Mouse (Mus musculus): ENCODE data around the gene Lcorl.

The Lcorl gene

DNA sequence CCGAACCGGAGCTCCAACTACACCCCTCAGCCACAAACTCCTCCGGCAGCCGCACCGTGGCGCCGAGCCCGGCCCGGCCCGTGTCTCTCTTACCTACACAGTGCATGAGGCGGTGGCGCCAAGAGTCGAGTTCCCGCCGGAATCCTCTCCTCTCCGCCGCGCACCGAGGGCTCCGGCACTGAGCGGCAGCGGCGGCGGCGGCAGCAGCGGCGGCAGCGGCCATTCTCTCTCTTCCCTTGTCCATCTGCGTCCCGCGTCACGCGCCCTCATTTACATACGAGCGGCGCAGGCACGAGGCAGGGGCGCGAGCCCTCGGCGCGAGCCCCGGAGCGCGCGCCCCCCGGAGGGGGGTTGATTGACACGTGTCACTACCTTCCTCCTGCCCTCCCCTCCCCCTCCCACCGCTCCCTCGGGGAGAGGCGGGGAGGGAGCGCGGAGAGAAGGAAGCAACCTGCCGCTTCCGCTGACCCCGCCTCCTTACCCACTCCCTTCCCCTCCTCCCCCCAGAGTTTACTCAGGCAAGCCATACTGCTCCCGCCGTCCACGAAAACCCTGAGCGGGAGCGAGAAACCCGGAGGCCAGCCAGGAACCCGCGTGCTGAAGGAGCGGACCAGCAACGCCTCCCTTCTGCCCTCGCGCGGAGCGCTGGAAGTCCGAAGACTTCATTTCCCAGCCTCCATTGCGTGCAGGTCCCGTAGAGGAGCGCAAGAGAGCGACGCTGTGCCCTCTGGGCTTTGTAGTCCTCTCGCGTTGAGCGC, at the start of gene Lcorl:
TSS of gene Lcorl (minus strand) at position 362 of the 758 bp plus-strand sequence.
- DNase-seq: peak; percentile 98

DNA sequence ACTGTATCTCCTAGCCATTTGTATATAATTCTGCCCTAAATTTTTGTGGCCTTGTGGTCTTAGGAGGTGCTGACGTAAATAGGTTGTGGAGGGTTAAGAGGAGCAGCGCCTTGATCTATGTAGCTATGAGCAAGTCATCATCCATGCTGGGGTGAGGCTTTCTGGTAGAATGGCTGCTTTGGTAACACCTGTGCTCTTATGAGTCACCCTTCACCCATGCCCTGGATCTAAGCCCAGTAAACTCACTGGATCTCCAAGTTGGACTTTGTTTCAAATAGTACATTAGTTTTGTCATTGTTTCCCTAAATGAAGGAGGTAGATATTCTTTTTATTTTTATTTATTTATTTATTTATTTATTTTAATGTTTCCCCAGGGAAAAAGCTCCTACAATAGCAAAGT, 47.3 kb upstream of the Lcorl start:
- no peak for DNase-seq

DNA sequence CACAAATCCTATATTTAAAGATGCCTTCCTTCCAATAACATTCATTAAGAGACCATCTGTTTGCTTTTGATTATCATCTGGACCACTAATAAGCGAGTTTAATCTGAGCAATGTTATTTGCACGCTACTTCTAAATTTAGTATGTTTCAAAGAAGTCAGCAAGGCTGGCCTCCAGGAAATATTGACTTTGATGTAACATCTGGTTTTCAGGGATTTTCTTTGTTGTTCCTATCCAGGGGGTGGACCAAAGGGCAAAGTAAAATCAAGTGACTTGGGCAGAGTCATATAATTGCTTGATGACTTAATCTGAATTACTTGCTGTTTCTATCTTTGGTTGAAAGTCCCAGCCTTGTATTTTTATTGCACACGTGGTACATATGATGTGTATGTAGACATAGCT, 45.8 kb upstream of the Lcorl start:
- DNase-seq: no peak

DNA sequence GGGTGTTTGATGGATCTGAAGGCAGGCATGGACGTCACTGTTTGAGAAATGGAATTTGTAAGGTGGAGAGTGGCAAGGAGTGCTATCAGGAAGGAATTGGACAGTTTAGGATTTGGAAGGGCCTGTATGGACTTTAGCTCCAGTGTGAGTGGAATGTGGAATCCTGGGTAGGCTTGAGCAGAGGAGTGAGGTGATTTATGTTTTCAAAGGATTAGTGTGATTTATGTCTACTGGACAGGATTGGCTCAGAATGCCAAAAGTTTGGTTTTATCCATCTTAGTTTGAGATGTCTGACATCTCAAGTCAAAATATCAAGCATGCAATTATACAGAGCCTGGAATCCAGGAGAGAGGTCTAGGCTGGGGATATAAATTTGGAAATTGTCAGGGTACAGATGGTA, 37.9 kb upstream of the Lcorl start:
- DNase-seq: no peak

DNA sequence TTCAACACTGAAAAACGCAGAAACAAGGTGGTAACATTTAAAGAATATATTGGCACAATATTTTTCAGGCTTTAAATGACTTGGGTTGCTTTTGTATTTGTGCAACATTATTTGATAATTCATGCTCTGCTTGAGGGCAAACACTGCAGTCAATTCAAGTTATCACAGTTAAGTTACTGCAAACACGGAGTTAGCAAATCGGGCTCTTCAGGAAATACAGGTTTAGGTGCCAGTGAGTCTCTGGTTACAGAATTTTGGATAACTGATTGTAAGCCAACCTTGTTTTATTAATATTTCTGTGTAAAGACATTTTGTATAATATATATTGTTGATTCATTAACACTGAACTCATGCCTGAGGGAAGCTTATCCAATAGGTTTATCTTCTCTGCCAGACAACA, 36.3 kb upstream of the Lcorl start:
- no peak for DNase-seq

DNA sequence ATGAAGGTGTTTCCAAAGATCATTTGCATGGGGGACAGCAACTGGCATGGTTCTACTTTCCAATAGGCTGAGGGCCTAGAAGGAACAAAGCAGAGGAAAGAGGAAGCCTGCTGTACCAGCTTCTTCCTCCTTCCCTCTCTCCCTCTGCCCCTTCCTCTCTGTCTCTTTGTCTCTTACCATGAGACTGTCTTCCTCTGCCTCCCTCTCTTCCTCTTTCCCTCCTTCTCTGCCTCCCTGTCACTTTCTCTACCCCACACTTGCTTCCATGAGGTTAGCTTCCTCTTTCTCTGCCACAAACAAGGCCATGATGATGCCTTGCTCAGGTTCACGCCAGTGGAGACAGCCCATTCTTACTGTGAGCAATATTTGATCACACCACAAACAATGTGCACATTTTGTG, 18.9 kb upstream of the Lcorl start:
- no peak for DNase-seq

DNA sequence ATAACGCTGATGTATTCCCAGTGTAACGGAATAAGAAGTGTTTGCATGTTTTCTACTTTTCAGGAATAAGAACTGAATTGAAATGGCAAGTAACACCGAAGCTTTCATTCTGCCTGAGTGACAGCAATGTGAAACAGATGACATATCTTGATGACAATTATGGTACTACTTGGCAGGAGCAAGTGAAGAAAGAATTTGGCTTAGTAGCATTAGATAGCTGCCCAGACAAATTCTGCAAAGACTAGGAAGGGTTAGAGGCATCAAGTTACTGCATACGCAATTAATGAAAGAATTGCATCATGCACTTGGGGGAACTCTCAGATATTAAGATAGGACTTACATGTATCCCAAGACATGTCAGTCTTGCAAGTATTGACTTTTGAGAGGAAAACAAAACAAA, 18.1 kb upstream of the Lcorl start:
- DNase-seq: no peak

DNA sequence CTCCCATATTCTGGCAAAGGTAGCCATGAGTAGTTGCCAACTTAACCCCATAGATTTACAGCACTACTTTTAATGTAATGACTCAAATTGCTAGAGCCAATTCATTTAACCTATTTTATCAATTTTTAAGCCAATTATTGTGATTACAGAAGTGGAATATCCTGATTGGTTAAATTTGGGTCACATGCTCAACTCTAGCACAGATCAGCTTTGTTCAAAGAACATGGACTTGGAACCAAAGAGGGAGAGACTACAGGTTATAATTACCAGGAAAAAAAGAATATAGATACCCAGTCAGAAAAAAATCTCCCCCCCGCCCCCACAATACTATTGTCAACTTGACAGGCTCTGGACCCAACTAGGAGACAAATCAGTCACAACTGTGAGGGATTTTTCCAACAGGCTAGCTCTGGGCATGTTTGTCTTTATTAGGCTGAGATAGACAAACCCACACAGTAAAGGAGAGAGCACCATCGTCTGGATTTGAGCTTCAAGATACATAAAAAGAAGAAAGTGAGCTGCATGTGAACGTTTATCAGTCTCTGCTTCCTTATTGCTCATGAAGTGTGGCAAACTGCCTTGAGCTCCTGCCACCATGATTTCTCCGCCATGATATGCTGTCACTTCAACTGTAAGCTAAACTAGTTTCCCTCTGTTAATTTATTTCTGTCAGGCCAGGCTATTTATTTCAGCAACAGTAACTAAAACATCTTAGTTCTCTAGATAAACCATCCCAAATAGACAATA, 17.0 kb upstream of the Lcorl start:
- DNase-seq: no peak

DNA sequence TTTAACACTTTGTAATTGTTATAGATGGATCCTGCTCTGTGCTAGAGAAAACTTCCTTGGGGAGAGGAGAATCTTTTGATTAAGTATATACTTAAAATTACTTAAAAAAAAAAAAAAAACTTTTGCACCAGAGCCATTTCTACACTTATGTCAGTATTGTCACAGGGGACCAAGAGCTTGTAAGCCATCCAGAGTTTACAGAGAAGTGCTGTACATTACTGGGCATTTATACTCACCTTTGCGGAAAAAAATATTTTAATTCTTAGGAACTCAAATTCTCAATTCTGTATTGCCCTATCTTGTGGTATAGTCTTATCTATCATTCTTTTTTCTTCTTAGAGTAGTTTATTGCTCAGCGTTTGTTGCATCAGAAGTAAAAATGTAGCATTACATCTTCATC, 953 bp upstream of the Lcorl start:
- no peak for DNase-seq

DNA sequence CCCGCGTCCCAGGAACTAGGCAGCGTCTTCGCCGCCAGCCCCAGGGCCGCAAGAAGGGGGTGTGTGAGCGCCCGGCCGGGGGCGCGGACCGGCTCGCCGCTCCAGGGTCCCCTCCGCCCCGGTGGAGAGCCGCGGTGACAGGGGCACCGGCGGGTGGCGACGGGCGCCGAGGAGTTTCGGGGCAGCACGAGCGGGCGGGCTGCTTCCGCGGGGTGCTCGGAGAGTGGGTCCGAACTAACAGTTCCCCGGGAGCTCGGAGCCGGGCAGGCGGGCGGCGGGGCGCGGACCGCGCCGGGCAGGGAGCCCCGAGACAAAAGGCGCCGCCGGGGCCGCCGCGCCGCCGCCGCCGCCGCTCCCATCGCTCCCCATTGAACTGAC, 550 bp downstream of the Lcorl start:
- peak in 1 of 2 experiments; percentile 65 for DNase-seq

DNA sequence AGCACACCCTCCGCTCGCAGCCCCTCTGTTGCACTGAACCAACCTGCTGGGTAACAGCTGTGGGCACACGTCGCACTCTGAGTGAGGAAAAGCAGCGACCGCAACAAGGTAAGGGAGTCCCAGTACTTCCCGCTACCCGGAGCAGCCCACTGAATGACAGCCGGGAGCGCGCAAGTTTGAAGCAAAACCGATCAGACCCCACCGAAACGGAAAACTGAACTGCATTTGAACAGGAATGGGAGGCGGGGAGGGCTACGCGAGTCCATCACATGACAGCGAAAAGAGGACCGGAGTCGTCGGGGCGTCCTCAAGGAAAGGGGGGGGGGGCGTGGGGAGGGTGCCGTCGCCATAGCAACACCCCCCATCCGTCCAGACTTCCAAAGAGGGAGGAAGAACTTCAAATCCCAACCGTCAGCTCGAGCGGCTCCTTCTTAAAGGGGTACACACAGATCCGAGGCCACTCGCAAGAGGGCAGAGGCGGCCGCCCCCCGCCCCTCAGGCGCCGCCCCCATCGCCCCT, 1.1 kb downstream of the Lcorl start:
- peak; percentile 81 for DNase-seq

DNA sequence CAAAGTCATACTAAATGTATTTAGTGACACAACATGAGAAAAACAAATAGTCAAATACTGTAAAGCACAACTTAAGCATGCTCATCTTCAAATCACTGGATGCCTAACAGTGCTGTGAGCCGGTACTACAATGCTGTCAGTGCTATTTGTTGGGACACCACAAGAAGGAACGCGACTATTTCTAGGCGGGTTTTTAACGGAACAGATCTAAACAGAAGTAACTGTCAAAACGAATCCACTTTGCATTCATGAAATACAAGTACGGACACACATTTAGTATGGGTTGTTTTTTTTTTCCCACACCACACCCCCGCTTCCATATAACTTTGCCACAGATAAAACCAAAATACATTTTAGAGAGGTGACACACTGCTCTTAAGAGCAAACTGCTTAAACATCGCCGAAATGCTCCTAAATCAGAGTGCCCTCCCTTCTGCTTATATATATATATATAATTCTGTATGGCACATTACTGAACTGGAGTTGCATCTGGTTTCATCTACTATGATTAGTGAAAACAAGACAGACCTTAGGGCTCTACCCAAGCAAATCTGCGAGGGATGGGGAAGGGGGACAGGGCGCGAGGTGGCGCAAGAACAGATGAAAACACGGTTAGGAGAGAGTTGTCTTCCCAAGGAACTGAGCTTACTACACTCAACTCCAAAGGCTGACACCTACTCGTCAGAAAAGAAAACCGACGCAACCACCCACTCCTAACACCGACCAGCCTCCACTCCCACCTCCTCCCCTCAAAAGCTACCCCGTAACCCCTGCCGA, 1.7 kb downstream of the Lcorl start:
- peak; percentile 74 to 77 for DNase-seq

DNA sequence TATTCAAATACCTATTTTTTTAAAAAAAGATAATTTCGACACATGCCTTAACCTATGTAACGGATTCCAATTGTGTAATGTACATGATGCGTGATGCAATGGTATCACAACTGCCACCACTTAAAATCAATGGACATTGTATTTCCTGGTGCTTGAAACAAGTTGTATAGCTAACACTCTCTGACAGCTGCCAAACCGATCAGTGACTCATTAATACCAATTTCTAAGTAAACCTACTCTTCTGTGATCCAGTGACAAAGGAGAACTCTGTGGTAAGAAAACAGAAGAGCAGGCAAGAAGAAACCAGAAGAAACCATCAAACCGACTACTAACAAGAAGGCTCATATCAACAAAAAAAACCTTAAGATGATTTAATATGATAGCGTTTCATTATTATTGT, 12.7 kb downstream of the Lcorl start:
- DNase-seq: no peak

DNA sequence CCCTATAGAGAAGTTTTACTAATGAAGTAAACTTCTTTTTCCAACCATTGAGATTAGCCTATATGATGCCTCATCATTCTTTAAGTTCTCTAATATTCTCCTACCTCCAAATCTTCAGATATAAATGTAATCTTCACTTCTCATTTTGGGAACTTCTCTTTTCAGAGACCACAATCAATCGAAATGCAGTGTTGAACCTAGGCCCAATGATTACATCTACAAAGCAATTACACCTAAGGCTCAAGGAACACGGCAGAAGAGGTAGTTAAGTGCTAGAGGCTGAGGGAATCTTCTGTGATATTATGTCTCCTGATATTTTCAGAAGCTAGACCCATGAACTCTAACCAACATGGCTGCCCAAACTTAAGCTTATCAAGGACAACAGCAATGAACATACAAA, 22.3 kb downstream of the Lcorl start:
- DNase-seq: no peak

DNA sequence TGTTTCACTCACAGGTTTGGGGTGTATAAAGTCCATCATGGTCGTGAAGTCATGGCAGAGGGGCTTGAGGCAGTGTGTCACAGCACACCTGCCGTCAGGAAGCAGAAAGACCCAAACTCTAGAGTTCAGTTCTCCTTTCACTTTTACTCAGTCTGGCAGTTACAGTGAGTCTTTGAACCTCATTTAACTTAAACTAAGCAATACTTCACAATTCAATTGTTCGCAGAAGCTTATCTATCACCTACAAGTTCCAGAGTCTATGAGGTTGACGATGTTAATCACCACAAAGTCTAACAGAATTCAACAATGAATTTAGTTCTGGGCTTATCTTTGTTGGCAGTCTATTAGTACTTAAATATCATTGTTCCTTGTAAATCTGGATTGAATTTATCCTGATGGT, 45.9 kb downstream of the Lcorl start:
- DNase-seq: no peak

DNA sequence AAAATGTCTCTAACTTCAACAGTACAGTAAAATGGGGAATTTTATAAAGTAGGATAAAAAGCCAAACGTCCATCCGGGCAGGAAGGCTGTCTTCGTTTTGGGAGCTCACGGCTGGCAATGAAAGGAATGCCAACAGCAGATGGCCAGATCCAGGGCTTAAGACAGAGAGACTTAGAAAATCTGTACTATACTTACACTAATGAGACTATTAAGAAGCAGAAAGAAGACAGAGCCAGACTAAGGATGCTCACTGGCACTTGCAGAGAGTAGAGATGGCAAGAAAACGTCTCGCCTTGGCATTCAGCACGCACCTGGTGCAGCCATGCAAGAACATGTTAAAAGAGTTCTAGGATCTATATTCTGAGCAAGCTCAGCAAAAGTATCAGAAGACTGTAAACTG, 65.6 kb downstream of the Lcorl start:
- DNase-seq: peak; percentile 20 to 38

DNA sequence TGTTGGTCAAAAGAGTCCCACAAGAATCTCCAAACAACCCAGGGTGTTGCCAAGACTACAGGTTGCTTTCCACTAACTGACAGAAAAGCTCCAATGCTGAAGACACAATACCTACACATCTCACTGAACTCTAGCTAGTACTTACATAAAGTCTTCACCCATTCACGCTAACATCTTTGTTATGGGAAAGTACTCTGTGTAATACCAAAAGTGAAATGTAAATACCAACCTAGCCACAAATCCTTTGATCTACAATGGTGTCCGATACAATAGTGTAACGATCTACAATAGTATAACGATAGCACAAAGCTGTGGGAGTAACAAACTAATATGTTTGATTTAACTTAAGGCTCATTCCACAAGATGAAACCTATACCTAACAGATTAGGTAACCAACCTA, 67.2 kb downstream of the Lcorl start:
- no peak for DNase-seq

DNA sequence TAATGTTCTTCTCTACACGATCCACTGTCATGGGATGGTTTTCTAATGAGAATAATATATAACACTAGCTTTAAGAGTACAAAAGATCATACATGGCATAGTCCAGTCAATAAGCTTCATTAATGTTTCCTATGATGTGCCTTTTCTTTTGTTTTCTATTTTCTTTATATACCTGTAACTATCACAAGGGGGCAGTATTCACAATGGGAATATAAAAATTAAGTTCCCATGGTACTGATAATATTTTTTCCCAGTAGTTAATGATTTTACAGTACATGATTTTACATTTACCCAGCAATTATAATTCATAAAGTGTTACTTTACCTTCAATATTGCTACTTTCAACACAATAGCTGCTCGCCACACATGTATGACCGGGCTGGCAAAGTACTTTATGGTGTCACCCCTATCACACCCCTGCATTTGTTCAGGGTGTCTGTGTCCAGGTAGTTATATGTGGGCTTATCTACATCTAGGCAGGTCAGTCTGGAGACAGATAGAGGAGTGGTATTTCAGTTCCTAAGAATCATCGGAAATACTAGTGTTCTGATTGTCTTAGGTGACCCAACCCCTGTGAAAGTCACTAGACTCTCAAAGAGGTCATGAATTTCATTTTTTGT, 99.8 kb downstream of the Lcorl start:
- peak in 1 of 2 experiments; percentile 19 for DNase-seq

DNA sequence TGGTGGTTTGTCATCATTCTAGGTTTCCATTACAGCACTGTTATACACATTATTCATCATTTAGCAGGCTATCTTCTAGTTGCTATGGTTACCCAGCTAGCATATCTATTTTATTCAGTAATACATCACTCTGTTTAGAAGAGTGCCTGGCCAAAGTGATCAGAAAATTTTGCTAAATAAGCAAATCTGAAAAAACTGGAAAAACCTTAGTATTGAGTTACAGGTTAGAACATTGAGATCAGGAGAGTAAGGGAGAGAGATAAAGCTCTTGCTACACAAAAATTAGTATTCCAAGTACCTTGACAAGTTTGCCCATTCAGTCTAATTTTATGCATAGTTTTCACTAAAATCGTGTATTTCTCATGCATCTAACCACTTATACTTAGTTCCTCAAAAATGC, 119.5 kb downstream of the Lcorl start:
- DNase-seq: no peak

DNA sequence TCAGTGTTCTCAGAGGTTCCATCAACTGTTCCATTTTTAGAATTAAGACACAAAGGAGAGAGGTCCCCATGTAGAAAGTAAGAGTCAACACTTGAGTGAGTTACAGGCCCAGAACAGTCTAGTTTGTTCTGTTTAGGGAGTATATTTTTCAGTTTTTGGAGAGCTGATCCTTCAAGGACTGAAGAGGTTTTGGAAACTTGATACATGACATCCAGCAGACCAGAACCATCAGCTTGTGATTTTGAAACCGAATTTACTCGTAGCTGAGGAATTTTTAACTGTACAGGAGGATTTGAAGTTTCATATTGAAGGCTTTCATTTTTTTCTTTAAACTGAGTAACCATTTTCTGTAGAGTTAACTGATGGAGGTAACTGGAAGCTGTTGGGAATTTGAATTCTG, 123.7 kb downstream of the Lcorl start:
- DNase-seq: no peak

DNA sequence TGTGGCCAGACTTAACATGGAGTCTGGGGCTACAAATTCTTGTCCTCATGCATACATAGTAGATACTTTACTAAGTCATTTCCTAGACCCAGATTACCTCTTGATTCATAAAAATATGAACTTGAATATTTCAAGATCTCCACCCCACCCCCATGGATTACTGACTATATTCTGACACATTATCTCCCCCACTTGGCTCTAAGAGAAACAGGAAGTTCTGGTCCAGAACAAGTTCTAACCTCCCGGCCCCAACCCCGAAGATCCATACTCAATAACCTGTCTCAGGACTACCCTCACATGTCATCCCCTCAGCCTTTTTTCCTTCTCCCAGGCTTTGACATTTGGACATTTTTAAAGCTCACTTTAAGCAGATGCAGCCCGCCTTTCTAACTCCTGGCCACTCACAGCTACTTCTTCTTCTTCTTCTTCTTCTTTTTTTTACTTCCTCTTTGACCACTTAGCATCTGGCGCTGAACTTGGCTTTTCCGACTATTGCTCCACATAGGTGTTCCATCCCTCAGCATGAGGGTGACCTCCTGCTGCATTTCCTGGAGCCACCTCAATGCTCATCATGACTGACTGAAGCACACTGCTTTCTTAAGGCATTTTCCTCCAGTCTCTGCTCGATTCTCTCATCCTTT, 138.4 kb downstream of the Lcorl start:
- DNase-seq: no peak

DNA sequence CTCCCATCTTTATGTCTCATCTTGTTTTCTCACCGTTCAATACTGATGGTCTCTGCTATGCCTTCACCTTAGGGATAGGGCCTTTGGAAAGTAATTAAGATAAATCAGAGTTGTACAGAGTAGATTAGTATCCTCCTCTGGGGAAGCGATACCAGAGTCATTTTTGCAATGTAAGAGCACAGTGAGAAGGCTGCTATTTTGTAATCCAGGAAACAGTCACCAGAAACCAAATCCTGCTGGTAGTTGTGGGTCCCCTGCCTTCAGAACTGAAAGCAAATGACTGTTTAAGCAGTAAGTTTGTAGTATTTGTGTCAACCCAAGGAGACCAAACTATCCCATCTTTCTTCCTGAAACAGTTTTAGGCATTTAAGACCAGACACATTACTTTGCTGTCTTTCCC, 147.8 kb downstream of the Lcorl start:
- DNase-seq: no peak

DNA sequence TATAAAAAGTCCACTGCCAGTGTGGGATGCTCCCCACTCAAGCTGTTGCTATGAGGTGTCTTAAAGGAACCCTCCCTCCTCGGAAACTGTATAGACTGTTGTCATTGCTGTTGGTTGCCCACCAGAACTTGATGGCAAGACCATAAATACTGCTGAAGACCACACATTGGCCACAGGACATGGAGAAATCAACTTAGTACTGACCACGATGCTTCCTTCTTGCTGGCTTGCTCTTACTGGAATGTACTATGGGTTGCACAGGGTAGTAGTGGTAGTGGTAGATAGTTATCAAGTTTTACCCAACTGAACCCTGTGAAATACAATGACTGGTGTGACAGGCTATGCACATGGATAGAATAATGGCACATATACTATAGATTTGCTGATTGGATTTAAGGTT, 150.6 kb downstream of the Lcorl start:
- no peak for DNase-seq
